Mouse (Mus musculus) liver, embryonic 16.5 days (tissue): ENCODE results near the gene Map3k4. TPM values are rescaled to one million over a fixed set of nuclear protein-coding genes. Genes with fewer than 3 reads are reported as not detected.

ENCODE experiments used
- ATAC-seq: fragments of 200-750 bp; cut with Nextera tagmentation; 2 replicates; pipeline ENCODE4 v1.8.0; 2017; ENCODE audit warnings: low read depth, mild to moderate bottlenecking, moderate number of reproducible peaks, moderate library complexity
- H3K27ac ChIP-seq: fragments of 300-500 bp; sonication (generic); 2 replicates; pipeline ENCODE4 v1.5.1; 2014; ENCODE audit warnings: mild to moderate bottlenecking, low read length
- H3K27me3 ChIP-seq: fragments of 300-500 bp; sonication (generic); 2 replicates; pipeline ENCODE4 v1.6.1; 2014; ENCODE audit warnings: low read depth, low read length, mixed read lengths; ENCODE audit not compliant: control insufficient read depth, insufficient read depth
- H3K36me3 ChIP-seq: fragments of 300-500 bp; sonication (generic); 2 replicates; pipeline ENCODE4 v1.6.1; 2014; ENCODE audit warnings: mild to moderate bottlenecking; ENCODE audit not compliant: control insufficient read depth, insufficient read depth
- H3K4me1 ChIP-seq: fragments of 300-500 bp; sonication (generic); 2 replicates; pipeline ENCODE4 v1.6.1; 2014; ENCODE audit warnings: low read depth, low read length, mixed read lengths; ENCODE audit not compliant: control insufficient read depth
- H3K4me2 ChIP-seq: fragments of 300-500 bp; sonication (generic); 2 replicates; pipeline ENCODE4 v1.6.1; 2014; ENCODE audit warnings: low read depth, low read length, mixed read lengths
- H3K4me3 ChIP-seq: fragments of 300-500 bp; sonication (generic); 2 replicates; pipeline ENCODE4 v1.5.1; 2014; ENCODE audit warnings: low read depth, mild to moderate bottlenecking, low read length
- H3K9ac ChIP-seq: fragments of 300-500 bp; sonication (generic); 2 replicates; pipeline ENCODE4 v1.6.1; 2014; ENCODE audit warnings: low read depth, low read length
- H3K9me3 ChIP-seq: fragments of 300-500 bp; sonication (generic); replicated peaks from 2 replicates; pipeline ENCODE4 v1.6.1; 2016; ENCODE audit warnings: low read length; ENCODE audit not compliant: control insufficient read depth
- WGBS: fragments of 180-500 bp; shearing (Covaris S2); extraction: QIAGEN DNeasy Blood & Tissue Kit; methylation state at CpG from one replicate; pipeline ENCODE4 v1.1.7; 2014; ENCODE audit not compliant: insufficient replicate concordance; 5-methylcytosine and 5-hydroxymethylcytosine counted together
- polyA plus RNA-seq: library from polyadenylated mRNA; unstranded; fragments of >200 nt; fragmentation: Nextera tagmentation; extraction: Ambion mirVana; gene quantifications from 2 replicates; pipeline ENCODE4 v1.2.1, GENCODE M21; 2015

The Map3k4 gene
- polyA plus RNA-seq, 1 experiment from 2014 or later: 9.5 TPM

GRCm38 (mm10) chr17:12337156-12337555 lies 18.6 kb upstream of the Map3k4 start:
- Histone ChIP-seq H3K4me1 (no peaks in the 10 kb centered on the region), H3K9ac (no peak overlapping the region), H3K27ac (no peak overlapping the region), H3K9me3 (no peaks in the 10 kb centered on the region), H3K4me2 (no peak overlapping the region), H3K27me3 (no peaks in the 10 kb centered on the region), H3K4me3 (no peak overlapping the region), H3K36me3 (no peaks in the 10 kb centered on the region)
- ATAC-seq: no peak
- 63% methylated on average over 4 of the region's 4 CpGs for WGBS

- Histone ChIP-seq H3K27ac (no peak overlapping the region), H3K36me3 (no peaks in the 10 kb centered on the region), H3K9me3 (no peaks in the 10 kb centered on the region), H3K27me3 (no peaks in the 10 kb centered on the region), H3K4me1 (no peaks in the 10 kb centered on the region), H3K4me3 (no peak overlapping the region), H3K4me2 (no peak overlapping the region), H3K9ac (no peak overlapping the region)
- ATAC-seq: no peak
- WGBS: 66% methylated on average over 19 of the region's 19 CpGs
Observed at GRCm38 (mm10) chr17:12336073-12336868, 17.7 kb upstream of the Map3k4 start.

- H3K4me1 ChIP-seq: no peaks in the 10 kb centered on the region
- no peaks in the 10 kb centered on the region for H3K9me3 ChIP-seq
- H3K4me3 ChIP-seq: no peak overlapping the region
- no peak overlapping the region for H3K27ac ChIP-seq
- ATAC-seq: no peak
- no peak overlapping the region for H3K4me2 ChIP-seq
- H3K9ac ChIP-seq: no peak overlapping the region
- no peaks in the 10 kb centered on the region for H3K36me3 ChIP-seq
- H3K27me3 ChIP-seq: no peaks in the 10 kb centered on the region
- 56% methylated on average over 6 of the region's 6 CpGs for WGBS
Observed at GRCm38 (mm10) chr17:12335115-12335514, 16.5 kb upstream of the Map3k4 start.

- WGBS: 32% methylated on average over 14 of the region's 14 CpGs
Observed at GRCm38 (mm10) chr17:12327847-12328518, 9.4 kb upstream of the Map3k4 start.

GRCm38 (mm10) chr17:12319786-12320185 lies 1.2 kb upstream of the Map3k4 start:
- Histone ChIP-seq H3K36me3 (no peaks in the 10 kb centered on the region), H3K4me3 (no peak overlapping the region), H3K9ac (no peak overlapping the region), H3K27ac (no peak overlapping the region), H3K4me1 (peaks cover 18% of the 10 kb centered on the region), H3K9me3 (no peaks in the 10 kb centered on the region), H3K4me2 (no peak overlapping the region), H3K27me3 (no peaks in the 10 kb centered on the region)
- 52% methylated on average over 7 of the region's 7 CpGs for WGBS
- no peak for ATAC-seq

More at GRCm38 (mm10) chr17:12327847-12328518, 9.4 kb upstream of the Map3k4 start:
- no peaks in the 10 kb centered on the region for H3K27me3 ChIP-seq
- peak; percentile 68 for ATAC-seq
- no peak overlapping the region for H3K27ac ChIP-seq
- H3K4me1 ChIP-seq: no peaks in the 10 kb centered on the region
- H3K9me3 ChIP-seq: no peaks in the 10 kb centered on the region
- no peak overlapping the region for H3K4me2 ChIP-seq
- H3K4me3 ChIP-seq: no peak overlapping the region
- H3K36me3 ChIP-seq: no peaks in the 10 kb centered on the region
- no peak overlapping the region for H3K9ac ChIP-seq

- Histone ChIP-seq H3K36me3 (no peaks in the 10 kb centered on the region), H3K27ac (peak overlapping the region; percentile 64), H3K4me3 (peak overlapping the region; percentile 99), H3K4me2 (peak overlapping the region; percentile 93), H3K9me3 (no peaks in the 10 kb centered on the region), H3K9ac (peak overlapping the region; percentile 94), H3K27me3 (no peaks in the 10 kb centered on the region), H3K4me1 (peaks cover 18% of the 10 kb centered on the region)
- under 1% methylated on average over 59 of the region's 59 CpGs for WGBS
- ATAC-seq: peak; percentile 62
Observed at GRCm38 (mm10) chr17:12317954-12318651, 493 bp downstream of the Map3k4 start.

GRCm38 (mm10) chr17:12317607-12317953 lies 1.0 kb downstream of the Map3k4 start:
- H3K4me1 ChIP-seq: peaks cover 18% of the 10 kb centered on the region
- no peaks in the 10 kb centered on the region for H3K36me3 ChIP-seq
- 15% methylated on average over 7 of the region's 7 CpGs for WGBS
- peak overlapping the region; percentile 93 for H3K4me2 ChIP-seq
- H3K9ac ChIP-seq: peak overlapping the region; percentile 94
- no peaks in the 10 kb centered on the region for H3K9me3 ChIP-seq
- no peaks in the 10 kb centered on the region for H3K27me3 ChIP-seq
- H3K27ac ChIP-seq: no peak overlapping the region
- H3K4me3 ChIP-seq: peak overlapping the region; percentile 99
- ATAC-seq: no peak

GRCm38 (mm10) chr17:12316251-12316650 lies 2.3 kb downstream of the Map3k4 start:
- H3K9ac ChIP-seq: no peak overlapping the region
- 78% methylated on average over 13 of the region's 13 CpGs for WGBS
- no peaks in the 10 kb centered on the region for H3K36me3 ChIP-seq
- H3K4me2 ChIP-seq: no peak overlapping the region
- ATAC-seq: no peak
- peaks cover 18% of the 10 kb centered on the region for H3K4me1 ChIP-seq
- no peak overlapping the region for H3K27ac ChIP-seq
- H3K9me3 ChIP-seq: no peaks in the 10 kb centered on the region
- H3K27me3 ChIP-seq: no peaks in the 10 kb centered on the region
- no peak overlapping the region for H3K4me3 ChIP-seq

GRCm38 (mm10) chr17:12312248-12312647 lies 6.3 kb downstream of the Map3k4 start:
- Histone ChIP-seq H3K9ac (no peak overlapping the region), H3K4me1 (peaks cover 17% of the 10 kb centered on the region), H3K36me3 (no peaks in the 10 kb centered on the region), H3K27me3 (no peaks in the 10 kb centered on the region), H3K27ac (no peak overlapping the region), H3K9me3 (no peaks in the 10 kb centered on the region), H3K4me2 (no peak overlapping the region), H3K4me3 (no peak overlapping the region)
- ATAC-seq: no peak
- WGBS: 80% methylated on average over 6 of the region's 6 CpGs
